Mouse (Mus musculus) ES-Bruce4 (cell line): ENCODE data around the gene Phlda3.

ENCODE experiments used
- CTCF ChIP-seq: IDR thresholded peaks from one replicate; pipeline ENCODE4 v1.8.1; 2011; ENCODE audit warnings: low read depth, low read length
- EP300 ChIP-seq: IDR thresholded peaks from 2 replicates; pipeline ENCODE4 v1.6.1; 2011; ENCODE audit warnings: low read depth, low read length; ENCODE audit not compliant: insufficient read depth
- POLR2A ChIP-seq: IDR thresholded peaks from one replicate; pipeline ENCODE4 v1.8.1; 2011; ENCODE audit warnings: low read length; ENCODE audit not compliant: insufficient read depth

DNA sequence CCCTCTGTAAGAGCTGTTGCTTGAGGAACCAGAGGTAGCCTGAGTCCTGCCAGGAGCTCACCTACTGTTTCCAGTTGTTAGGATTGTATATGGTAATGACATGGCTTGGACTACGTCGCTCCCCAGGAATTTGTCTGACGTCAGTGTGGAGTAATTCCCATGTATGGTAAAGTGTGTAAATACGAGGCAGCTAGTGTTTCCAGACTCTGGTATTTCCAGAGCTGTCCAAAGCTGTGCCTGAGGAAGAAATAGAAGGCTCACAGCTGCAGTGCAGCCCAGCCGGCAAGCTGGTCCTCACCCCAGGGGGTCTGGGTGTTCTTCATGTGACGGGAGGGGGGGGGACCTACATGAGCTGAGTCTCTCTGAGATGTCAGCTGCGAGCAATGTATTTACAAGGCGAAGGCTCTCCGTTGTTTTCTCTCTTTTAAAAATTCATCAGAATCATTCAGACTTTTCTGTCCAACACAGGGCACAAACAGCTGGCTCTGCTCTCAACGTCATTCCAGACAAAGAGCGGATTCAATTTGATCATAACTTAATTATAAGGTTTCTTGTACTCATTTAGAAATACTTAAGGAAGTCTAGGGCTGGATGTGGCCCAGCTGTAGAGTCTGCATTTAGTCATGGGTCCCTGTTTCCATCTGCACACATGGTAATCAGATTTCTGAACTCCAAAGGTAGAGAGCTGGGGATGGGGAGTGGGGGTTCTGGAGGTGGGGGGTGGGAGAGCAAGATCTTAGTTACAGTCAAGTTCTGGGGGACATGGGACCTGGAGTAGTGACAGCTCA, 33.8 kb upstream of the Phlda3 start:
- TF ChIP-seq POLR2A, result no peak
- TF ChIP-seq EP300, result no peak
- TF ChIP-seq CTCF, result no peak
